Mouse (Mus musculus): Measurements from ENCODE around the gene Cyp4f13. TPM values are rescaled to one million over a fixed set of nuclear protein-coding genes. Genes with fewer than 3 reads are reported as not detected.

The Cyp4f13 gene
- polyA plus RNA-seq, 1 experiment from 2014 or later, result 11.0 TPM

Other genes starting within 250 kb of the Cyp4f13 start
- gene Zfp871, start 159.1 kb downstream of the Cyp4f13 start, polyA plus RNA-seq (2015; fragmentation: Nextera tagmentation; extraction: Ambion mirVana), result 37.2 and 41.1 TPM in 2 replicates
- gene Zfp811, start 137.5 kb downstream of the Cyp4f13 start, polyA plus RNA-seq (2015; fragmentation: Nextera tagmentation; extraction: Ambion mirVana), result 6.8 and 9.4 TPM in 2 replicates
- gene Zfp799, start 117.1 kb downstream of the Cyp4f13 start, polyA plus RNA-seq (2015; fragmentation: Nextera tagmentation; extraction: Ambion mirVana), result 20.2 TPM in 2 replicates
- gene Zfp870, start 55.8 kb downstream of the Cyp4f13 start, polyA plus RNA-seq (2015; fragmentation: Nextera tagmentation; extraction: Ambion mirVana), result 8.7 and 10.0 TPM in 2 replicates
- gene Cyp4f14, start 30.1 kb downstream of the Cyp4f13 start, polyA plus RNA-seq (2015; fragmentation: Nextera tagmentation; extraction: Ambion mirVana), result 1.3 TPM in 1 of 2 replicates, not detected in the other
- gene Zfp472, start 18.4 kb upstream of the Cyp4f13 start, polyA plus RNA-seq (2015; fragmentation: Nextera tagmentation; extraction: Ambion mirVana), result 13.7 and 13.8 TPM in 2 replicates
- gene Zfp952, start 45.7 kb upstream of the Cyp4f13 start, polyA plus RNA-seq (2015; fragmentation: Nextera tagmentation; extraction: Ambion mirVana), result 16.3 and 17.4 TPM in 2 replicates
- 22.0 and 22.4 TPM in 2 replicates for gene Zfp763, start 86.0 kb upstream of the Cyp4f13 start, polyA plus RNA-seq (2015; fragmentation: Nextera tagmentation; extraction: Ambion mirVana)
- not detected in 2 replicates for gene 4921501E09Rik, start 120.7 kb upstream of the Cyp4f13 start, polyA plus RNA-seq (2015; fragmentation: Nextera tagmentation; extraction: Ambion mirVana)
- 9.8 and 12.1 TPM in 2 replicates for gene Zfp563, start 141.9 kb upstream of the Cyp4f13 start, polyA plus RNA-seq (2015; fragmentation: Nextera tagmentation; extraction: Ambion mirVana)
- gene Morc2b, start 192.3 kb upstream of the Cyp4f13 start, polyA plus RNA-seq (2015; fragmentation: Nextera tagmentation; extraction: Ambion mirVana), result 0.07 TPM in 1 of 2 replicates, not detected in the other
- gene Olfr55, start 221.0 kb upstream of the Cyp4f13 start, polyA plus RNA-seq (2015; fragmentation: Nextera tagmentation; extraction: Ambion mirVana), result 0.06 TPM in 1 of 2 replicates, not detected in the other
- gene Olfr239, start 243.9 kb upstream of the Cyp4f13 start, polyA plus RNA-seq (2015; fragmentation: Nextera tagmentation; extraction: Ambion mirVana), result not detected in 2 replicates

Measured in embryonic facial prominence, embryonic 13.5 days (tissue).